Mouse (Mus musculus) heart, adult 2 months (tissue): ENCODE data around the gene Zglp1. TPM values are rescaled to one million over a fixed set of nuclear protein-coding genes. Genes with fewer than 3 reads are reported as not detected.

ENCODE experiments used
- DNase-seq, 2 experiments: peaks; one replicate each; pipeline ENCODE4 v3.0.0; 2021
- H3K27ac ChIP-seq: fragments of 200-600 bp; 2 replicates; pipeline ENCODE4 v1.8.1; 2022
- H3K27me3 ChIP-seq: fragments of 200-500 bp; 2 replicates; pipeline ENCODE4 v1.6.1; 2012; ENCODE audit warnings: mild to moderate bottlenecking, low read length, inconsistent platforms, mixed read lengths; ENCODE audit not compliant: control insufficient read depth, insufficient read depth
- H3K36me3 ChIP-seq: fragments of 200-500 bp; 2 replicates; pipeline ENCODE4 v1.6.1; 2012; ENCODE audit warnings: low read length, inconsistent platforms; ENCODE audit not compliant: control insufficient read depth, insufficient read depth
- H3K4me1 ChIP-seq: fragments of 200-500 bp; 2 replicates; pipeline ENCODE4 v1.6.1; 2011; ENCODE audit warnings: low read length; ENCODE audit not compliant: control insufficient read depth, insufficient read depth
- H3K4me3 ChIP-seq: fragments of 200-600 bp; 2 replicates; pipeline ENCODE4 v1.8.1; 2022
- H3K79me2 ChIP-seq: fragments of 200-500 bp; replicated peaks from 2 replicates; pipeline ENCODE4 v1.6.1; 2012; ENCODE audit warnings: mild to moderate bottlenecking, inconsistent platforms, low read length, moderate library complexity, mixed read lengths; ENCODE audit not compliant: control insufficient read depth, insufficient read depth
- H3K9ac ChIP-seq: fragments of 200-500 bp; 2 replicates; pipeline ENCODE4 v1.6.1; 2012; ENCODE audit warnings: low read depth, mild to moderate bottlenecking, control low read depth, inconsistent platforms, low read length, mixed read lengths
- CTCF ChIP-seq: fragments of 200-600 bp; IDR thresholded peaks from 2 replicates; pipeline ENCODE4 v1.8.1; 2022; ENCODE audit warnings: antibody characterized with exemption, mild to moderate bottlenecking, moderate library complexity
- EP300 ChIP-seq: fragments of 200-500 bp; IDR thresholded peaks from 2 replicates; pipeline ENCODE4 v1.6.1; 2011; ENCODE audit warnings: low read depth, low read length, control low read depth; ENCODE audit not compliant: insufficient read depth
- POLR2A ChIP-seq: fragments of 200-500 bp; IDR thresholded peaks from 2 replicates; pipeline ENCODE4 v1.6.1; 2011; ENCODE audit warnings: mild to moderate bottlenecking, low read depth, low read length, control low read depth; ENCODE audit not compliant: insufficient read depth
- WGBS: fragments of 180-500 bp; shearing (Covaris S2); methylation state at CpG from one replicate; pipeline ENCODE4 v1.1.7; 2018; 5-methylcytosine and 5-hydroxymethylcytosine counted together
- intact Hi-C: fragments of 180-260 bp; cut with DNase I; formaldehyde crosslinking; loops from one replicate; pipeline ENCODE4 v1.15.1; 2025
- polyA plus RNA-seq: library from polyadenylated mRNA; depleted of rRNA; stranded (reverse); fragments of >200 nt; gene quantifications from 2 replicates; pipeline ENCODE4 v1.2.3, GENCODE M21; 2012
- total RNA-seq, 2 experiments: library from RNA; stranded (reverse); gene quantifications; 2 replicates each; pipeline ENCODE4 v1.2.3; 2021

Gene Zglp1
- total and polyA plus RNA-seq, 3 experiments, result not detected

GRCm38 (mm10) chr9:21093423-21093822 is 26.5 kb upstream of the Zglp1 start:
- no peak overlapping the region for H3K4me3 ChIP-seq
- 93% methylated on average over 9 of the region's 9 CpGs for whole genome bisulfite sequencing
- no peak for DNase-seq
- TF ChIP-seq POLR2A (no peak), CTCF (no peak), EP300 (no peak)
- intact Hi-C loops, result loop anchor here (2.0 to 5.0 kb wide), 2 partner anchors 39 to 61 kb away; partner anchors contain the start of gene Icam5
- no peaks in the 10 kb centered on the region for H3K27me3 ChIP-seq
- peaks cover 9% of the 10 kb centered on the region for H3K4me1 ChIP-seq
- H3K79me2 ChIP-seq, result peaks cover 3% of the 10 kb centered on the region; the same call in 1 of the 2 replicates
- no peak overlapping the region for H3K27ac ChIP-seq
- no peak overlapping the region for H3K9ac ChIP-seq
- H3K36me3 ChIP-seq, result no peaks in the 10 kb centered on the region

- H3K27me3 ChIP-seq, result no peaks in the 10 kb centered on the region
- under 1% methylated on average over 54 of the region's 54 CpGs for WGBS
- TF ChIP-seq EP300, result no peak
- TF ChIP-seq POLR2A, result peak; percentile 88
- no peak for TF ChIP-seq CTCF
- H3K4me3 ChIP-seq, result peak within 1 kb of the TSS; percentile 62
- peak within 1 kb of the TSS; percentile 94 for H3K27ac ChIP-seq
- peak; percentile 96 to 98 for DNase-seq
- peak within 1 kb of the TSS; percentile 81 for H3K9ac ChIP-seq
- peaks cover 7% of the 10 kb centered on the region for H3K4me1 ChIP-seq
- intact Hi-C loops, result loop anchor here (2.0 to 5.0 kb wide), 2 partner anchors 41 to 60 kb away; partner anchors contain the start of gene Icam5
- H3K79me2 ChIP-seq, result peaks cover 5% of the 10 kb centered on the region; the same call in 1 of the 2 replicates
- H3K36me3 ChIP-seq, result no peaks in the 10 kb centered on the region
Measured at GRCm38 (mm10) chr9:21091707-21092320, 24.9 kb upstream of the Zglp1 start, which contains the start of the genes Gm38431 and Raver1. Gene Gm38431 (minus strand): TSS chr9:21091997. Gene Raver1 (minus strand): TSS chr9:21092008.

GRCm38 (mm10) chr9:21090972-21091706 is 24.2 kb upstream of the Zglp1 start:
- 2% methylated on average over 24 of the region's 24 CpGs for WGBS

GRCm38 (mm10) chr9:21090537-21090936 is 23.6 kb upstream of the Zglp1 start:
- Histone ChIP-seq H3K9ac (no peak overlapping the region), H3K36me3 (no peaks in the 10 kb centered on the region; the same call in 1 of the 2 replicates), H3K79me2 (peaks cover 5% of the 10 kb centered on the region; the same call in 1 of the 2 replicates), H3K4me3 (peak overlapping the region; percentile 62; the same call in 1 of the 2 replicates), H3K4me1 (peaks cover 7% of the 10 kb centered on the region), H3K27ac (no peak overlapping the region), H3K27me3 (no peaks in the 10 kb centered on the region)
- DNase-seq, result no peak
- intact Hi-C loops, result loop anchor here (5.0 kb wide), 1 partner anchor 58 kb away; the partner anchor contains the start of gene Icam5
- WGBS, result 84% methylated on average over 1 of the region's 1 CpGs
- no peak for TF ChIP-seq POLR2A
- no peak for TF ChIP-seq EP300
- TF ChIP-seq CTCF, result no peak

More at GRCm38 (mm10) chr9:21090972-21091706, 24.2 kb upstream of the Zglp1 start:
- H3K79me2 ChIP-seq, result peaks cover 5% of the 10 kb centered on the region; the same call in 1 of the 2 replicates
- peaks cover 7% of the 10 kb centered on the region for H3K4me1 ChIP-seq
- H3K4me3 ChIP-seq, result peak overlapping the region; percentile 62
- H3K36me3 ChIP-seq, result no peaks in the 10 kb centered on the region
- no peak for DNase-seq
- no peak for TF ChIP-seq POLR2A
- no peak for TF ChIP-seq CTCF
- no peak for TF ChIP-seq EP300
- peak overlapping the region; percentile 81 for H3K9ac ChIP-seq
- intact Hi-C loops, result loop anchor here (5.0 kb wide), 1 partner anchor 59 kb away; the partner anchor contains the start of gene Icam5
- no peaks in the 10 kb centered on the region for H3K27me3 ChIP-seq
- H3K27ac ChIP-seq, result peak overlapping the region; percentile 94

GRCm38 (mm10) chr9:21083324-21083723 is 16.4 kb upstream of the Zglp1 start:
- Histone ChIP-seq H3K27me3 (no peaks in the 10 kb centered on the region), H3K9ac (no peak overlapping the region), H3K27ac (no peak overlapping the region), H3K4me1 (no peaks in the 10 kb centered on the region), H3K36me3 (peaks cover 3% of the 10 kb centered on the region), H3K79me2 (0 out of 2 replicates have a peak, but pooled peaks cover 3% of the 10 kb centered on the region), H3K4me3 (no peak overlapping the region)
- 50% methylated on average over 3 of the region's 3 CpGs for whole genome bisulfite sequencing
- DNase-seq, result no peak
- intact Hi-C loops, result no loop called here
- no peak for TF ChIP-seq POLR2A
- no peak for TF ChIP-seq CTCF
- TF ChIP-seq EP300, result no peak
